Comparison of ENCODE assay signal across 8 mouse cellular contexts in the genomic region with DNA sequence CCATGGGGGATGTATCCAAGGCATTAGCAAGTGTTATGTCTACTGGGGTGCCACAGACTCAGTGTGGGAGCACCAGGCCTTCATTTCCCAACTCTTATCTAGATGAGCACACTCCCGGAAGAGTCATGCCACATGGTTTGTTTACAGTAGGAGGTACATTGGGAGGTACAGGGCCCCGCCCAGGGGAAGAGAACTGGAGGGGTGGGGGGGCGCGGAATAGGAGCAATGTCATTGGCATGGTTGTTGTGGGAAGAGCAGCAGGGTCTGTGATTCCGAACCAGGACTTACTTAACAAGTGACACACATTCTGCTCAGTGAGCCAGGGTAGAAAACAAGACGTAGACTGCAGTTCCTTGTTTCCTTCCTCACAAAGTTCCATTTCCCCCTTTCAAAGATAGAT.
DNase-seq lines count a peak whose midpoint lies in the region; ATAC-seq and TF ChIP-seq lines count a peak whose summit lies in the region.

No protein-coding gene starts in this region.

- DNase-seq in layer of hippocampus, adult 2 months (ENCODE audit: low spot score in 2 of 2) = no peak
- DNase-seq in layer of hippocampus, adult 9-10 months (ENCODE audit: low spot score) = no peak
- peak; percentile 21 to 30 for DNase-seq in heart, postnatal 10 days
- DNase-seq in lung, postnatal 4 days = peak; percentile 60 to 64
- peak; percentile 8 to 25 for DNase-seq in thymus, postnatal 10 days (ENCODE audit: low spot score in 2 of 2)
- DNase-seq in embryonic facial prominence, embryonic 10.5 days (ENCODE audit: low spot score) = no peak
- no peak for DNase-seq in cerebellum, adult 18-20 months

- no peak for ATAC-seq in midbrain, embryonic 13.5 days

- no peaks in the 10 kb centered on the region for H3K36me3 ChIP-seq in embryonic facial prominence, embryonic 10.5 days (replicated peaks)
- H3K36me3 ChIP-seq in midbrain, embryonic 13.5 days = no peaks in the 10 kb centered on the region

- peak overlapping the region; percentile 55; the same call in 1 of the 2 replicates for H3K27ac ChIP-seq in layer of hippocampus, adult 2 months
- H3K27ac ChIP-seq in embryonic facial prominence, embryonic 10.5 days (replicated peaks) = no peak overlapping the region
- no peak overlapping the region for H3K27ac ChIP-seq in midbrain, embryonic 13.5 days

- no peak overlapping the region for H3K4me2 ChIP-seq in midbrain, embryonic 13.5 days (replicated peaks)

- H3K4me1 ChIP-seq in embryonic facial prominence, embryonic 10.5 days = no peaks in the 10 kb centered on the region
- H3K4me1 ChIP-seq in midbrain, embryonic 13.5 days (replicated peaks) = no peaks in the 10 kb centered on the region

- no peak overlapping the region for H3K4me3 ChIP-seq in layer of hippocampus, adult 2 months
- no peak overlapping the region for H3K4me3 ChIP-seq in embryonic facial prominence, embryonic 10.5 days
- H3K4me3 ChIP-seq in midbrain, embryonic 13.5 days (replicated peaks) = no peak overlapping the region

- intact Hi-C loops in heart, postnatal 10 days (cut with DNase I) = no loop called here

- no peaks in the 10 kb centered on the region for H3K27me3 ChIP-seq in embryonic facial prominence, embryonic 10.5 days (replicated peaks; ENCODE audit: low read depth, poor library complexity, severe bottlenecking)
- no peaks in the 10 kb centered on the region for H3K27me3 ChIP-seq in midbrain, embryonic 13.5 days

- no peaks in the 10 kb centered on the region for H3K9me3 ChIP-seq in embryonic facial prominence, embryonic 10.5 days
- H3K9me3 ChIP-seq in midbrain, embryonic 13.5 days = no peaks in the 10 kb centered on the region

- no peak overlapping the region for H3K9ac ChIP-seq in midbrain, embryonic 13.5 days (replicated peaks)

- no peak for TF ChIP-seq CTCF in layer of hippocampus, adult 2 months (conservative IDR thresholded peaks at IDR 0.05)

- 92% methylated on average over 6 of the region's 6 CpGs for WGBS in embryonic facial prominence, embryonic 10.5 days
- WGBS in midbrain, embryonic 13.5 days = 89% methylated on average over 6 of the region's 6 CpGs

Comparison
In these comparisons a context has a peak if more than half of its experiments do, and no peak if none do; other contexts are left out.
1. DNase-seq: peak in heart, postnatal 10 days (2 of 2), lung, postnatal 4 days (2 of 2) and thymus, postnatal 10 days (2 of 2); none in layer of hippocampus, adult 2 months (0 of 2), layer of hippocampus, adult 9-10 months (single experiment), embryonic facial prominence, embryonic 10.5 days (single experiment) and cerebellum, adult 18-20 months (0 of 2).